Mouse (Mus musculus): ENCODE measurements around the gene Lrig2. TPM values are rescaled to one million over a fixed set of nuclear protein-coding genes. Genes with fewer than 3 reads are reported as not detected.

Gene Lrig2
- polyA plus RNA-seq, 1 experiment from 2014 or later = 16.1 TPM

- Histone ChIP-seq H3K4me2 (ENCODE audit: low read depth, low read length) (peak overlapping the region; percentile 7; the same call in 1 of the 2 replicates), H3K27me3 (replicated peaks; ENCODE audit: control insufficient read depth, insufficient read depth, low read length) (no peaks in the 10 kb centered on the region), H3K9ac (ENCODE audit: low read depth, low read length) (no peak overlapping the region), H3K4me1 (ENCODE audit: control insufficient read depth, insufficient read depth, low read length) (peaks cover 25% of the 10 kb centered on the region), H3K36me3 (ENCODE audit: control insufficient read depth, insufficient read depth, low read length) (no peaks in the 10 kb centered on the region), H3K4me3 (ENCODE audit: low read depth, low read length) (no peak overlapping the region), H3K9me3 (ENCODE audit: control insufficient read depth, low read length) (no peaks in the 10 kb centered on the region), H3K27ac (replicated peaks; ENCODE audit: low read depth, low read length) (peak overlapping the region; percentile 54)
- 25% methylated on average over 8 of the region's 8 CpGs for WGBS
- peak; percentile 77 for ATAC-seq (ENCODE audit: low read depth)
- peak; percentile 89 for DNase-seq (ENCODE audit: low spot score)
These were observed 162.4 kb downstream of the Lrig2 start for GRCm38 (mm10) chr3:104349203-104349846.

Other genes with a start within 250 kb of the Lrig2 start
- gene Slc16a1, start 126.8 kb upstream of the Lrig2 start, polyA plus RNA-seq (2014; fragmentation: Nextera tagmentation; extraction: Ambion mirVana) = 30.9 and 39.2 TPM in 2 replicates